Mouse (Mus musculus) embryonic facial prominence, embryonic 13.5 days (tissue): ENCODE data around the gene Supt6. TPM values are rescaled to one million over a fixed set of nuclear protein-coding genes. Genes with fewer than 3 reads are reported as not detected.
"Not testable (repeated sequence)": the region's sequence is repeated elsewhere in the genome, so short reads cannot be mapped to it uniquely, and the experiment has no call there.

Source experiments
- ATAC-seq: fragments of 200-750 bp; cut with Nextera tagmentation; 2 replicates; pipeline ENCODE4 v1.8.0; 2017; ENCODE audit warnings: low read depth; ENCODE audit not compliant: insufficient number of reproducible peaks, insufficient read depth, low FRiP score, low TSS enrichment
- H3K27ac ChIP-seq: fragments of 300-500 bp; sonication (generic); 2 replicates; pipeline ENCODE4 v1.5.1; 2015; ENCODE audit warnings: moderate library complexity, mild to moderate bottlenecking, inconsistent platforms
- H3K27me3 ChIP-seq: fragments of 300-500 bp; sonication (generic); 2 replicates; pipeline ENCODE4 v1.6.1; 2015; ENCODE audit warnings: mild to moderate bottlenecking, inconsistent platforms
- H3K36me3 ChIP-seq: fragments of 300-500 bp; sonication (generic); 2 replicates; pipeline ENCODE4 v1.6.1; 2015; ENCODE audit warnings: mild to moderate bottlenecking, inconsistent platforms
- H3K4me1 ChIP-seq: fragments of 300-500 bp; sonication (generic); 2 replicates; pipeline ENCODE4 v1.6.1; 2015; ENCODE audit warnings: inconsistent platforms
- H3K4me2 ChIP-seq: fragments of 300-500 bp; sonication (generic); 2 replicates; pipeline ENCODE4 v1.6.1; 2015; ENCODE audit warnings: moderate library complexity, mild to moderate bottlenecking, inconsistent platforms
- H3K4me3 ChIP-seq: fragments of 300-500 bp; sonication (generic); 2 replicates; pipeline ENCODE4 v1.5.1; 2015; ENCODE audit warnings: mild to moderate bottlenecking, inconsistent platforms
- H3K9ac ChIP-seq: fragments of 300-500 bp; sonication (generic); 2 replicates; pipeline ENCODE4 v1.6.1; 2015; ENCODE audit warnings: mild to moderate bottlenecking, inconsistent platforms
- H3K9me3 ChIP-seq: fragments of 300-500 bp; sonication (generic); 2 replicates; pipeline ENCODE4 v1.6.1; 2016; ENCODE audit warnings: inconsistent platforms
- WGBS: fragments of 180-500 bp; shearing (Covaris S2); methylation state at CpG from one replicate; pipeline ENCODE4 v1.1.7; 2015; ENCODE audit warnings: mixed read lengths; 5-methylcytosine and 5-hydroxymethylcytosine counted together
- polyA plus RNA-seq: library from polyadenylated mRNA; unstranded; fragments of >200 nt; fragmentation: Nextera tagmentation; extraction: Ambion mirVana; gene quantifications from 2 replicates; pipeline ENCODE4 v1.2.1, GENCODE M21; 2015

Gene Supt6
- 30.3 and 32.2 TPM in 2 replicates for polyA plus RNA-seq

- Histone ChIP-seq H3K9ac (peak within 1 kb of the TSS; percentile 95), H3K4me3 (peak within 1 kb of the TSS; percentile 96), H3K27ac (peak within 1 kb of the TSS; percentile 95), H3K4me1 (peaks cover 32% of the 10 kb centered on the region), H3K4me2 (peak within 1 kb of the TSS; percentile 79), H3K36me3 (peaks cover 12% of the 10 kb centered on the region), H3K27me3 (no peaks in the 10 kb centered on the region), H3K9me3 (no peaks in the 10 kb centered on the region)
- under 1% methylated on average over 49 of the region's 50 CpGs for WGBS
- peak; percentile 89 for ATAC-seq
Measured at GRCm38 (mm10) chr11:78245627-78246317, at the start of gene Supt6, which contains the start of gene Sdf2. Gene Supt6, minus strand, starts transcription at chr11:78245987. Gene Sdf2, plus strand, starts transcription at chr11:78245746.

GRCm38 (mm10) chr11:78294585-78294984, 48.8 kb upstream of the Supt6 start:
- H3K36me3 ChIP-seq: peaks cover 33% of the 10 kb centered on the region
- H3K27ac ChIP-seq: no peak overlapping the region
- WGBS: 96% methylated on average over 6 of the region's 6 CpGs
- H3K4me2 ChIP-seq: no peak overlapping the region
- H3K4me3 ChIP-seq: no peak overlapping the region
- no peak overlapping the region for H3K9ac ChIP-seq
- ATAC-seq: no peak
- no peaks in the 10 kb centered on the region for H3K27me3 ChIP-seq
- no peaks in the 10 kb centered on the region for H3K4me1 ChIP-seq
- no peaks in the 10 kb centered on the region for H3K9me3 ChIP-seq

- H3K36me3 ChIP-seq: peaks cover 68% of the 10 kb centered on the region
- H3K9me3 ChIP-seq: no peaks in the 10 kb centered on the region
- no peaks in the 10 kb centered on the region for H3K27me3 ChIP-seq
- 90% methylated on average over 4 of the region's 4 CpGs for WGBS
- H3K27ac ChIP-seq: no peak within 1 kb of the TSS
- no peak within 1 kb of the TSS for H3K4me2 ChIP-seq
- no peak for ATAC-seq
- H3K4me1 ChIP-seq: no peaks in the 10 kb centered on the region
- no peak within 1 kb of the TSS for H3K9ac ChIP-seq
- H3K4me3 ChIP-seq: no peak within 1 kb of the TSS
Measured at GRCm38 (mm10) chr11:78290654-78291053, 44.9 kb upstream of the Supt6 start, which contains the start of gene BC030499. Gene BC030499, plus strand, starts transcription at chr11:78290841.

- no peak for ATAC-seq
- Histone ChIP-seq H3K27ac (no peak overlapping the region), H3K9me3 (no peaks in the 10 kb centered on the region), H3K4me3 (no peak overlapping the region), H3K27me3 (no peaks in the 10 kb centered on the region), H3K36me3 (peaks cover 82% of the 10 kb centered on the region), H3K9ac (no peak overlapping the region), H3K4me1 (no peaks in the 10 kb centered on the region), H3K4me2 (no peak overlapping the region)
- WGBS: 93% methylated on average over 7 of the region's 7 CpGs
Measured at GRCm38 (mm10) chr11:78289146-78289763, 43.5 kb upstream of the Supt6 start.

GRCm38 (mm10) chr11:78279586-78279985, 33.8 kb upstream of the Supt6 start:
- no peak for ATAC-seq
- WGBS: 89% methylated on average over 4 of the region's 4 CpGs

GRCm38 (mm10) chr11:78278853-78279252, 33.1 kb upstream of the Supt6 start:
- no peak overlapping the region for H3K4me3 ChIP-seq
- no peaks in the 10 kb centered on the region for H3K27me3 ChIP-seq
- H3K36me3 ChIP-seq: peaks cover 97% of the 10 kb centered on the region
- H3K27ac ChIP-seq: no peak overlapping the region
- WGBS: 85% methylated on average over 7 of the region's 7 CpGs
- no peak overlapping the region for H3K4me2 ChIP-seq
- H3K9ac ChIP-seq: no peak overlapping the region
- H3K4me1 ChIP-seq: no peaks in the 10 kb centered on the region
- ATAC-seq: no peak
- H3K9me3 ChIP-seq: no peaks in the 10 kb centered on the region

More at GRCm38 (mm10) chr11:78279586-78279985, 33.8 kb upstream of the Supt6 start:
- Histone ChIP-seq H3K27me3 (no peaks in the 10 kb centered on the region), H3K9ac (no peak overlapping the region), H3K4me2 (no peak overlapping the region), H3K9me3 (no peaks in the 10 kb centered on the region), H3K36me3 (peaks cover 97% of the 10 kb centered on the region), H3K4me3 (no peak overlapping the region), H3K4me1 (no peaks in the 10 kb centered on the region), H3K27ac (no peak overlapping the region)

- H3K4me3 ChIP-seq, H3K4me1 ChIP-seq, H3K9me3 ChIP-seq, ATAC-seq, H3K4me2 ChIP-seq, H3K9ac ChIP-seq, H3K27ac ChIP-seq, H3K27me3 ChIP-seq: not testable (repeated sequence)
- H3K36me3 ChIP-seq: peaks cover 98% of the 10 kb centered on the region
- 93% methylated on average over 4 of the region's 4 CpGs for WGBS
Measured at GRCm38 (mm10) chr11:78276169-78276568, 30.4 kb upstream of the Supt6 start.

GRCm38 (mm10) chr11:78275596-78275995, 29.8 kb upstream of the Supt6 start:
- 100% methylated on average over 1 of the region's 1 CpGs for WGBS

GRCm38 (mm10) chr11:78271986-78272385, 26.2 kb upstream of the Supt6 start:
- Histone ChIP-seq H3K9ac (no peak overlapping the region), H3K4me3 (no peak overlapping the region), H3K36me3 (peaks cover 95% of the 10 kb centered on the region), H3K9me3 (no peaks in the 10 kb centered on the region), H3K27ac (no peak overlapping the region), H3K4me1 (no peaks in the 10 kb centered on the region), H3K4me2 (no peak overlapping the region), H3K27me3 (no peaks in the 10 kb centered on the region)
- 89% methylated on average over 13 of the region's 13 CpGs for WGBS
- ATAC-seq: no peak

More at GRCm38 (mm10) chr11:78275596-78275995, 29.8 kb upstream of the Supt6 start:
- no peak for ATAC-seq
- peaks cover 97% of the 10 kb centered on the region for H3K36me3 ChIP-seq
- H3K9ac ChIP-seq: no peak overlapping the region
- no peaks in the 10 kb centered on the region for H3K4me1 ChIP-seq
- H3K9me3 ChIP-seq: no peaks in the 10 kb centered on the region
- no peak overlapping the region for H3K4me2 ChIP-seq
- no peak overlapping the region for H3K27ac ChIP-seq
- no peak overlapping the region for H3K4me3 ChIP-seq
- no peaks in the 10 kb centered on the region for H3K27me3 ChIP-seq

- Histone ChIP-seq H3K27me3 (no peaks in the 10 kb centered on the region), H3K4me3 (no peak overlapping the region), H3K9me3 (no peaks in the 10 kb centered on the region), H3K36me3 (peaks cover 69% of the 10 kb centered on the region), H3K9ac (no peak overlapping the region), H3K27ac (no peak overlapping the region), H3K4me2 (no peak overlapping the region), H3K4me1 (peaks cover 12% of the 10 kb centered on the region)
- ATAC-seq: no peak
- 89% methylated on average over 6 of the region's 6 CpGs for WGBS
Measured at GRCm38 (mm10) chr11:78265571-78265970, 19.8 kb upstream of the Supt6 start.

GRCm38 (mm10) chr11:78262550-78262949, 16.8 kb upstream of the Supt6 start:
- H3K4me1 ChIP-seq: peaks cover 12% of the 10 kb centered on the region
- H3K36me3 ChIP-seq: peaks cover 43% of the 10 kb centered on the region
- no peak for ATAC-seq
- H3K4me3 ChIP-seq: peak overlapping the region; percentile 81
- no peaks in the 10 kb centered on the region for H3K9me3 ChIP-seq
- peak overlapping the region; percentile 72 for H3K4me2 ChIP-seq
- 0 out of 2 replicates have a peak overlapping the region, but pooled peaks have one; percentile 49 for H3K9ac ChIP-seq
- H3K27me3 ChIP-seq: peaks cover 12% of the 10 kb centered on the region; the same call in 1 of the 2 replicates
- no peak overlapping the region for H3K27ac ChIP-seq
- WGBS: 3% methylated on average over 8 of the region's 8 CpGs
